In genomic region chr2:142709326-142709725, GRCm38 (mm10) we compare ENCODE assay signal across 20 mouse cellular contexts.
DNase-seq lines count a peak whose midpoint lies in the region; ATAC-seq lines count a peak whose summit lies in the region.
"Had no signal": no experiment of that assay in that cellular context is flagged by ENCODE, and none has a peak within 500 bp of the region (broad histone marks: within the 10 kb centered on the region; RNA-seq: fewer than 3 reads in every experiment).

No protein-coding gene starts in this region.

- peak; percentile 75 for ATAC-seq in cerebellum, adult (ENCODE audit: insufficient number of reproducible peaks, low FRiP score, low TSS enrichment)
- ATAC-seq: forebrain, embryonic 13.5 days; liver, postnatal 0 days; lung, postnatal 0 days had no signal

- no peak for DNase-seq in cerebellum, postnatal 4 days (ENCODE audit: low spot score in 2 of 2)
- peak; percentile 24 for DNase-seq in layer of hippocampus, adult 11-12 months (ENCODE audit: low spot score)
- no peak for DNase-seq in layer of hippocampus, postnatal 10 days (ENCODE audit: low spot score in 2 of 2)
- peak; percentile 42 for DNase-seq in cerebellum, adult 11-12 months
- DNase-seq in cerebellum, postnatal 10 days, result peak; percentile 64 to 72
- DNase-seq in frontal cortex, postnatal 25 days (ENCODE audit: low spot score in 2 of 2), result no peak
- no peak for DNase-seq in lung, postnatal 14 days
- DNase-seq: adrenal gland, postnatal 10 days; embryo, embryonic 11 days; gastrocnemius, postnatal 14 days; heart, adult 18-20 months; heart, postnatal 14 days; kidney, adult 9 months; kidney, postnatal 14 days; liver, postnatal 0 days; right cerebral cortex, postnatal 14 days; spleen, adult 18-20 months had no signal

Comparison
In these comparisons a context has a peak if more than half of its experiments do, and no peak if none do; other contexts are left out.
1. DNase-seq: peak in layer of hippocampus, adult 11-12 months (single experiment), cerebellum, adult 11-12 months (single experiment) and cerebellum, postnatal 10 days (2 of 2); none in cerebellum, postnatal 4 days (0 of 2), layer of hippocampus, postnatal 10 days (0 of 2), frontal cortex, postnatal 25 days (0 of 2) and lung, postnatal 14 days (single experiment).